Mouse (Mus musculus): ENCODE data around the gene Saxo1.
A peak's percentile ranks its signal among the peaks of the same experiment; 100 is the strongest.

Saxo1 gene

GRCm38 (mm10) chr4:86527162-86528136 is 30.7 kb downstream of the Saxo1 start:
- DNase-seq (ENCODE audit: low read depth, low spot score) = no peak

- peak; percentile 57 for DNase-seq (ENCODE audit: low read depth, low spot score)
These were observed 33.6 kb downstream of the Saxo1 start for GRCm38 (mm10) chr4:86524483-86524882.

- peak; percentile 62 for DNase-seq (ENCODE audit: low read depth, low spot score)
These were observed 34.4 kb downstream of the Saxo1 start for GRCm38 (mm10) chr4:86523771-86524170.

- DNase-seq (ENCODE audit: low read depth, low spot score) = no peak
These were observed 37.4 kb downstream of the Saxo1 start for GRCm38 (mm10) chr4:86520695-86521094.

- DNase-seq (ENCODE audit: low read depth, low spot score) = no peak
These were observed 38.2 kb downstream of the Saxo1 start for GRCm38 (mm10) chr4:86519953-86520352.

- no peak for DNase-seq (ENCODE audit: low read depth, low spot score)
These were observed 53.5 kb downstream of the Saxo1 start for GRCm38 (mm10) chr4:86504656-86505055.

GRCm38 (mm10) chr4:86499561-86499960 is 58.6 kb downstream of the Saxo1 start:
- DNase-seq (ENCODE audit: low read depth, low spot score) = no peak

GRCm38 (mm10) chr4:86498754-86499153 is 59.4 kb downstream of the Saxo1 start:
- DNase-seq (ENCODE audit: low read depth, low spot score) = peak; percentile 24

- DNase-seq (ENCODE audit: low read depth, low spot score) = no peak
These were observed 69.0 kb downstream of the Saxo1 start for GRCm38 (mm10) chr4:86489128-86489527.

GRCm38 (mm10) chr4:86486901-86487300 is 71.2 kb downstream of the Saxo1 start:
- no peak for DNase-seq (ENCODE audit: low read depth, low spot score)

- no peak for DNase-seq (ENCODE audit: low read depth, low spot score)
These were observed 71.6 kb downstream of the Saxo1 start for GRCm38 (mm10) chr4:86486491-86486890.

- DNase-seq (ENCODE audit: low read depth, low spot score) = no peak
These were observed 73.1 kb downstream of the Saxo1 start for GRCm38 (mm10) chr4:86485052-86485451.

GRCm38 (mm10) chr4:86483686-86484085 is 74.4 kb downstream of the Saxo1 start:
- peak; percentile 33 for DNase-seq (ENCODE audit: low read depth, low spot score)

GRCm38 (mm10) chr4:86483013-86483615 is 75.0 kb downstream of the Saxo1 start:
- peak; percentile 88 for DNase-seq (ENCODE audit: low read depth, low spot score)

GRCm38 (mm10) chr4:86480891-86481290 is 77.2 kb downstream of the Saxo1 start:
- peak; percentile 71 for DNase-seq (ENCODE audit: low read depth, low spot score)

GRCm38 (mm10) chr4:86464808-86465207 is 93.3 kb downstream of the Saxo1 start:
- DNase-seq (ENCODE audit: low read depth, low spot score) = no peak

GRCm38 (mm10) chr4:86450468-86450867 is 107.7 kb downstream of the Saxo1 start:
- DNase-seq (ENCODE audit: low read depth, low spot score) = peak; percentile 73

GRCm38 (mm10) chr4:86436336-86436735 is 121.8 kb downstream of the Saxo1 start:
- DNase-seq (ENCODE audit: low read depth, low spot score) = no peak

- DNase-seq (ENCODE audit: low read depth, low spot score) = no peak
These were observed 122.5 kb downstream of the Saxo1 start for GRCm38 (mm10) chr4:86435631-86436030.

GRCm38 (mm10) chr4:86428091-86428745 is 129.9 kb downstream of the Saxo1 start:
- no peak for DNase-seq (ENCODE audit: low read depth, low spot score)

- DNase-seq (ENCODE audit: low read depth, low spot score) = no peak
These were observed 130.8 kb downstream of the Saxo1 start for GRCm38 (mm10) chr4:86427312-86427711.

GRCm38 (mm10) chr4:86426549-86426948 is 131.6 kb downstream of the Saxo1 start:
- DNase-seq (ENCODE audit: low read depth, low spot score) = no peak
